Mouse (Mus musculus) spleen, postnatal 36 days (tissue): ENCODE measurements at regions not wholly inside any gene's neighbourhood (a gene's known extent, or its start where the extent isn't known, plus 50 kb on each side); places are given as distances from the start of the nearest gene placed in this dataset.
A peak's percentile ranks its signal among the peaks of the same experiment; 100 is the strongest.

Experiments used
- DNase-seq, 2 experiments: peaks; one replicate each; pipeline ENCODE4 v3.0.0; 2022; ENCODE audit warnings: low spot score in 2 of 2, mixed read lengths in 1 of 2

DNA sequence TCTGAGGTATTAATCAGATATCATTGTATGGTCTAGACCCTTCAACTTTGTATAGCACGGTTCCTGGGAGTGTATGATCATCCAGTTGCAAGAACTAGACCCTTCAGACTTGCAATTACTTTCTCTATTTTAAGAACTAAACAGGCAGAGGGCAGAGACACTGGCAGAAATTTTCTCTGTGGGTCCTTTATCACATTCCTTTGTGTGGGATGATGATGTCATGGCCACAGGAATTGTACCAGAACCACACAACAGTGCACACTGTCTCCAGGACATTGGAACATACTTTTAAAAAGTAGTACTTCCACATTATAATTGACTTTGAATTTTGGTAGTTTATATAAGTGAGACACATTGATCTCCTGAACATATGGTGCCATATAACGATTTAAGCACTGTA, 674.2 kb downstream of the Rfpl4b start:
- no peak for DNase-seq

DNA sequence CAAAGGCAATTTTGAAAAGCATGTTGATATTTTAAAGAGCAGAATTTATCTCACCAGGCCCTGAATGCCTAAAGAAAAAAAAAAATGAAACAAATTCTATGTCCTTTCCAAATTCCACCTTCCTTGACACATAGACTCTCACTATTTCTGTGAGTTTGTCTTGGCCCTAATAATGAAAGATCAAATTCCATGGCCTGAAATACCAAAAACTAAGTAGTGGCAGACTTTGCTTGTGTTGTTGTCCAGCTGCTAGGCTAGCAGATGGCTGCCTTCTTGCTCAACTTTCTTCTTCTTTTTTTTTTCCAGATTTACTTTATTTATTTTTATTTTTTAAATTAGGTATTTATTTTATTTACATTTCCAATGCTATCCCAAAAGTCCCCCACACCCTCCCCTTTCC, 682.4 kb downstream of the Rfpl4b start:
- DNase-seq: no peak

DNA sequence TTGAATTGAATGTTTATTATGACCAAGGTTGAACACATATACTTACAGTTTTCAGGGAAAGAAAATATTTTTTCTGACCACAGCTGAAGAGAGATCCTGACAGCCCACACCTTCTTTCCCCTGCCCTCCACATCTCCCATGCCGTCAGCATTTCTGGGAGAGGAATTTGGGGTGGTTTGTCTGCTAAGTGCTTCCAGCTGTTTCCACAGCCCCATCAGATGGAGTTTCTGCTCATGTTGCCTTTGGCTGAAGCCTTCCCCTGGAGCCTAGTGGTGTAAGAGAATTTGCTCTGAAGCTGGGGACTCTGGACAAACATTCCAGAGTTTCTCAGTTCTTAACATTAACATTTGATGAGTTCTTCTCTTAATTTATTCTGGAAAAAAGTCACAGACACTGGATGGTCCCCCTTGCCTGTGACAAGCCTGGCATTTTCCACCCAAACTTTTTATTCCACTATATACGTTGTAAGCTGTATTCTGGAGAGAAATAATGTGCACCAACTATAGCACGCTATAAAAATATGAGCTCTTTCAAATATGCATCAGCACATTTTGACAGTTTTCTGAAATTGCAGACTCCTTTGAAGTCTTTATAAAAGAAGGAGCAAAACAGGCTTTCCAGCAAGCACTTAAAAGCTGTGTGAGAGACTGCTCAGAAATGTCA, 699.5 kb downstream of the Rfpl4b start:
- no peak for DNase-seq

DNA sequence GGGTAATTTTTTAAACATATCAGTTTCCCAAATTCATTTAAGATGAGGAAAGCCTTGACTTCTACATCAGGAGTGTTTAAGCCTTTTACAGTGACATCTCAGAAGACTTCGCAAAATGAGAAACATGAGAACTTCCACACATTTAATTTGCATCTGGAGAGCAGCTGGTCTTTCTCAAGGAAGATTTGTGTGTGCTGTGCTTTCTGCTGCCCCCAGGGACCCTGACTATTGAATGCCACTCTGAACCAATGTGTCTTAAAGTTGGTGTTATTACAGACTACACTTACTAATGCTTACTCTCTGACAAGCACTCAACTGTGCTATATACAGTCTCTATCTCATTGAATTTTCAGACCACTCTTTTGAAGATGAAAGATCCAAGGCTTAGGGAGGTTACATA, 703.0 kb downstream of the Rfpl4b start:
- DNase-seq: no peak

DNA sequence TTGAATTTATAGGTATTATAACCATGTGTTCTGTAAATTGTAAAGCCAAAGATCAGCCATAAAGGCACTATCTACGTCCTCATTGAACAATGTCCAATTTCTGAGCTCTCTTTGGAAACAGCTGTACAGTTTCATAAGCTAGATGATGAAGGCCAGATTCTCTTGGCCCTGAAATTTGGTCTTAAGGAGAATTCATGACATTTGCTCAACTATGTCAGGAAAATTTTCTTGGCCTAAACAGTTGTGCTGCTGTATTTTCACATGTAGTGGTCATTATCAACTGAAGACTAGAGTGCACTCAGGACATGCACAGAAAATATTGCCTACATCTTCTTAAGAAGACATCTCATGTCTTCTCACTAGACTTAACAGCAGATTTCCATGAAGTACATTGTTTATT, 705.1 kb downstream of the Rfpl4b start:
- no peak for DNase-seq

DNA sequence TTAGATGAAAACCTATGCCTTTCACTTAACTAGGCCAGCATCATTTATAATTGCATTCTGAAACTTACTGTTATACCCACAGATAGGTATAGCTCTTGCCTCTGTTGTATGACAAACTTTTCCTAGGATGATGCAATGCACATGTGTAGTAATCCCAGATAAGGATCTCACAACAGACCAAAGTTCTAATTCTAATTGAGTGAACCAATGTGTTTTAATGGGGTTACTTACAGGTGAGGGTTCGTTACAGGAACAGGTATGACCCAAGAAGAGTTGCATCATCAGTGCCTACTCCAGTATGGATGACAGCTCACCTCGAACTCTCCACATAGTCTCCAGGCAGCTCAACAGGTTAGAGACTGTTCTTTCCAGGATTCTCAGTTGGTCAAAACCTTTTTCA, 707.4 kb downstream of the Rfpl4b start:
- DNase-seq: no peak

DNA sequence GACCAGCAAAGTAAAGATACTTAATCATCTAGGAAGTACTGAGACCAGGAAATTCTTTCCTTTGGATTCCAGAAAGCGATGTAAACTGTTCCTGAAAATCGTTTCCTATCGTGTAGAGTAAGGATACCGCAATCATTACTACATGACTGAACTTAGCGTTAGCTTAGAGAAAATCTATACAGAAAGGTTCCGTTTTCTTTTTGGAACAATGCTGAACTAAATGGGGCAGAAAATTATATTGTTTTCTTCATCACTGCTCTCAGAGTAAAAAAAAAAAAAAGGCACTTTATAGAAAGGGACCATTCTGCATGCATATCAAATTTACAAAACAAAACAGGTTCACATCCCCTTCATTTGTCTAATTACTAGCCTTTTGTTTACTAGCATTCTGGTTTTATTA, 713.0 kb downstream of the Rfpl4b start:
- DNase-seq: no peak

DNA sequence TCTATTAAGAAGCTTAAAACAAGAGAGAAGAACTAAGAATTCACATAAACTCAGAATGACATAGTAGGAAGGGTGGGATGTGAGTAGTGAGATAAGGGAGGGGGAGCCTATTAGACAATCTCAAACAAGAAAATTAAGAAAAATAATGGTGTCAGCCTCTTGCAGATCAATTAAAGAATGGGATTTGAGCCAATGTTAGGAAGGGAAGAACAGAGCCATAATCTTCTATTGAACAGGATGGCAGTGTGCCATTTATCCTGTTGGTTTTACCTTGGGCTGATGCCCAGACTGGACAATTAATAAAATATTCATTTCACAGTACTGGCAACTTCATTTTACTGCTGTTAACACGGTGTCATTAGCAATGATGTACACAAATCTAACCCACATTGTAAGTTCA, 718.0 kb downstream of the Rfpl4b start:
- no peak for DNase-seq

DNA sequence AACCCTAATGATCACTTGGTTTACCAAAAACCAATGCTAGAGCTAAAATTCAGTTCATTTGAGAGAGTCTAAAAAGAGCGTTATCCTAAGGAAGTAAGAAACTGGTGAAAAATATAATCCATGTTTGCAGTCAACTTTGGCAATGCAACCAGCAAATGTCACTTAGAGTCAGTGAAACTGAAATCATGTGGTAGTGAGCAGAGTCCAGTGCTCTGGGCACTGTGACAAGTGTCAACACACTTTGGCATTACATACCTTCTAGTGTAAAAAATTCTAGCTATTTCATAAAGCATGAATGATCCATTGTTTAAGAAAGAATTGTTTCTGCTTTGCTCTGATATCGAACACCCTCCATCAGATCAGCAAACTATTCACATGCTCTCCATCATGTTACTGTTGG, 743.1 kb downstream of the Rfpl4b start:
- no peak for DNase-seq

DNA sequence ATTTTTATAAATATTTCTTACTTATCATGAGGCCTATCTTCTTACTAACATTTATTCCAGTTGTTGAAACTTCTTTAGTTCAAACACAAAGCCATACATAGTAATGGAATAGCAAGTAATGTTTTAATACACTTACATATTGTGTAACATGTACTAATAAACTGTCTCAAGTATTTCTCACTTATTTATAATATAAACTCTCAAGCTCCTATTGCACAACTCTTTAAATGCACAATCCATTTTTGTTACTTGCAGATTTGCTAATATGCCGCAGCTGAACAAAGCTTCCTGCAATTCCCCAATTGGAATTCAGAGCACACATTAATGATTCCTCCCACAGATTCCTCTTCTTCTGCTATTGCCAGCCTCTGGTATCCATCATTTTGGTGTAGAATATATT, 749.2 kb downstream of the Rfpl4b start:
- no peak for DNase-seq

DNA sequence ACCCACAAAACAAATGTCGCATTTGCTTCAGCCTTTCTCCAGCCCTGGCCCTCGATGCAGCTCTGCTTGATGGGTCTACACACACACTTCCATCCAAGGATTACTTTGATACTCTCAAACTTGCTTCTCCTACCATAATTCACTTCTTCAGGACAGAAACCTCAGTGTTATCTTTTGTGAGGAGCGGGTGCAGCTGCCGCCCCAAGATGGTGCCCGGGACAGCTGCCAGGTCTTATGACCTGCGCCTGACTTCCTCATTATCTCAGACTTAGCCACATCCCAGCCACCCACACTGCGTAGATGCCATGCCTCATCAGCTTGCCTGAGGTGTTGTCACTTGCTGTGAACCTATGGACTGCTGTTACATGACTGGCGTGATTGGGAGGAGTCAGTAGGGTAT, 762.5 kb downstream of the Rfpl4b start:
- DNase-seq: no peak

DNA sequence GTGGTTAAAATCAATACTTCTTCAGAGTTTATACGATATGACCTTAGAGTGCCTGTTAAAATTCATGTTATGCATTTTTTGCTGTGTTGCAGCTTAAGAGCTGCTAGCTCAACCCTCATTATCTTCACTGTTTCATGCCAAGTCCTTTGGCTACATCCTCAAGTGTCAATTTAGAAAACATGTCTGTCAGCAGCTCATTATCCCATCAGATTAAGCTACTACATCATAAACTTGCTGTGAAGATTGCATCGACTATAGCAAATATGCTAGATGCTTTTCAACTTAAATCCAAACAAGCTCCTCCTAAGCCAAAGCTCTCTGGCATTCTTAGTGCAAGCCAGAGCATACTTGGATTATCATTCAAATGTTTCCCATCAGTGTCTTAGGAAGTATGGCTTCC, 811.1 kb downstream of the Rfpl4b start:
- no peak for DNase-seq

DNA sequence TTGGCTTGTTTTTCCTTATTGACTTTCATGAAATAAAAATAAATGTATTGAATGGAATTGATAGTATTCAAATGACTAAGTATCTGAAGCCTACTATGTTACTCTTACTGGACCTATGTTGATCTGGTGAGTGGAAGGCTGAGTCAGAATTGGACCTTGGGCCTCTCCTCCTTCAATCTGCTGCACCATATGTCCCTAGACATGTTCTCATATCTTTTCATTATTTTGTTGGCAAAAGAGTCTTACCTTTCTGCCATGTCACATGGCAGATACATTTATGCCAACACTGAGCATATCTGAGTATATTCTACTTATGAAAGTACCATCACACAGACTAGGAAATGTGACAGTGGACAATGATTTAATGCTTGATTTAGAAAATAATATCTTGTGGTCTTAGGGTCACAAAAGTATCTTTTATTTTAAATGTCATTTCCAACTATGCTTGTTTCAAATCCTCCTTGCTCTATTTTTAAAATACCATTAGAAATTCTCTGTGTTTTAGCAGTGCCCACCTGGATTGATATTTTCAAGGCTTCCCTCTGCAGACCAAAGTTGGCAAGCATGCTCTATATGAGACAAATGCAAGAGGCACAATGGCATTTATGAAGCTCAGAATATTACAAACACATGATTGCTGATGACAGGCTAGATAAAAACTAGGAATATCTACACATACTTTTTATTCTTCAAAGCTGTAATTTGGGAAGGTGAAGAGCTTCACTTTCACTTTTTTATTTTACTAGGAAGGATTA, 825.7 kb downstream of the Rfpl4b start:
- no peak for DNase-seq

DNA sequence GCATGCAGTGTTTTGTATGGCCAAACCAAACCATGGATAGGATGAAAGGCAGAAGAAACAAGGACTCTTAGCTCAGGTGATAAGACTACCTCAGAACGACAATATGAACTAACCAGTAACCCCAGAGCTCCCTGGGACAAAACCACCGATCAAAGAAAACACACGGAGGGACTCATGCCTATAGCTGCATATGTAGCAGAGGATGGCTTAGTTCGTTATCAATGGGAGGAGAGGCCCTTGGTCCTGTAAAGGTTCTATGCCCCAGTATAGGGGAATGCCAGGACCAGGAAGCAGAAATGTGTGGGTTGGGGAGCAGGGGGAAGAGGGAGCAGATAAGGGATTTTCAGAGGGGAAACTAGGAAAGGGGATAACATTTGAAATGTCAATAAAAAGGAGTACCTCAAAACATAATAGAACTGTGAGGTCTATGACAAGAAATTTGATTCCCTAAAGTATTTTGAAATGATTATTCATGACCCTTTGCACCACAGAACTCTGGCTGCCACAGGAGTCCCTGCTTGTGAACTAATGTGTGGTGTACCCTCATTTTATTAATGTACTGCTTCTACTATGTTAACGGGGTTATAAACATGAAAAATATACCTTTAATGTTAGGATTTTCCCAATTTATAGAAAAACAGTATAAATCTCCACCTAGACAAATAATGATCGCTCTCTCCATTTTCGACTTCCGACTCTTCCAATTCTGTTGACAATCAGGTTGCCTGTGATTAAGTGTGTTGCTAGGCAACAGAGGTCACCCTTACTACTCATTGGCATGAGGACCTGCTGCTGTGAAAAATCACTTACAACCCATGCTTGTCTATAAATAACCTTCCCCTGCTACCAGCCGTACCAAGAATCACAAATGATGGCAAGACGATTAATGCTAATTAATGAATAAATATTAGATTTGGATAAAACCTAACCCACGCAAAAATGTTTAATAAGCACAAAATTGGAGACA, 833.0 kb downstream of the Rfpl4b start:
- no peak for DNase-seq

DNA sequence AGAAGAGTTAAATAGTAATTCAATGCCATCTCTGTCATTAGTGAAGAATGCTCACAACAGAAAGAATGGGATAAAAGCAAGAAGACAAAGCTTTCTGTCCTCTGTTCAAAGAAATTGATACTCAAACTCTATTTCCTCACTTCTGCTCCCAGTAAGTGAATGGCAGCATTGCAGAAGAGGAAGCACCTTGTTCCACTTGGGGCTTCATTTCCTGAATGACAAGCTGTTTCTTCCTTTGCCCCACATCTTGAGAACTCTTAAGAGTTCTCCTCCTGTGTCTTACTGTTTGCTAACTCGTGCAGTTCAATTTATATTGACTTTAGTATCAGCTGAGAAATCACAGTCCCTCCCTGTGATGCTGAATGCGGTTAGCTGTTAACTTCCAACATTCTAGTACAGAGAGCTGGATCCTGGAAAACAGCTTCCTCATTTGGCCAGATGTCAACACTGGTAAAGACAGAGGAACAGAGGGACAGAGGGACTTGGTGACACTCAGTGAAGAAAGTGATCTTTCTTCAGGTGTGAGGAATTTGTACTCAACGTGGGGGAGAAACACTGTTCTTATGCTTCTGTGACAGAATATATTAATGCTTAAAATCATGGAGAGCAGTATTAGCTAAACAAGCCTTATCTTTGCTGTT, 840.3 kb upstream of the Marcks start:
- peak in 1 of 2 experiments; percentile 4 for DNase-seq

DNA sequence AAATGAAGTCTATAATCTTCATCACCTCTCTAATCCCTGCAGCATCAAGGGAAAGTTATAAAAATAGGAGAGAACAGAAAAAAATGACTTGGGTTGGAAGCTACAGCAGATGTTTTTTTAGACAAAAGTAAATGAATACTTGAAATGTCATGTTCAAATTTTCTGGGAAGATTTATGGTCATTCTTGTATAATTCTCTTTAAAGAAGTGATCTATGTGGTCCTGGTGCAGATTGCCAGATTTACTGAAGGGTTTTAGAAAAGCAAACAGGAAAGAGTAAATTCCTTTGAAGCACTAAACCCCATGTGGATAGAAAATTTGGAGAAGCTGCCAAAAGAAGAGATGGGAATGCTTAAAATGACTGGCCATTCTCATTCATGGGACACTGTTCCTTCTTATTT, 821.3 kb upstream of the Marcks start:
- DNase-seq: no peak

DNA sequence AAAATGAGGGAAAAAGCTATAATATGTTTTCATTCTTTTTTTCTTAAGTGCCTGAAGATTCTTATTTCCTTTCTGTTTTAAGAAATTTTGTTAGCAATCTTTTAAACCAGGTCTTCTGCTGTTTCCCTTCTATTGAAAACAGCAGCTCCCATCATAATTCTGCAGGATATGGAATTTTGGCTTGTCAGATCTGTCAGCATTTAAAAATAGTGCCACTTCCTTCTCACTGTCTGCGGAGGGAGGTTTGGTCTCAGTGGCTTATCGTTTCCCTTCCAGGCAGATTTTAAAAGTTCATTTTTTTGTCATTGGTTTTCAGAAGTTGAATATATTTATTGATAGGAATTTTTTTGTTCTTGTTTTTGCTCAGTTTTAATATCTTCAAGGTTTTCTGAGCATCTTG, 776.1 kb upstream of the Marcks start:
- no peak for DNase-seq

DNA sequence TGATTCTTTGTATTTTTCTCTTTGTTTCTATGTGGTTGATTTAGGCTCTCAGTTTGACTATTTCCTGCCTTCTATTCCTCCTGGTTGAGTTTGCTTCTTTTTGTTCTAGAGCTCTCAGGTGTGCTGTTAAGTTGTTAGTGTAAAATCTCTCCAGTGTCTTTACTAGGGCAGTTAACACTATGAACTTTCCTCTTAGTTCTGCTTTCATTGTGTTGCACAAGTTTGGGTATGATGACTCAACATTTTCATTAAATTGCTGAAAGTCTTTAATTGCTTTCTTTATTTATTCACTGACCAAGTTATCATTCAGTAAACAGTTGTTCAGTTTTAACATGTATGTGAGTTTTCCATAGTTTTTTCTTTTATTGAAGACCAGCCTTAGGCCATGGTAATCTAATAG, 772.9 kb upstream of the Marcks start:
- DNase-seq: no peak

DNA sequence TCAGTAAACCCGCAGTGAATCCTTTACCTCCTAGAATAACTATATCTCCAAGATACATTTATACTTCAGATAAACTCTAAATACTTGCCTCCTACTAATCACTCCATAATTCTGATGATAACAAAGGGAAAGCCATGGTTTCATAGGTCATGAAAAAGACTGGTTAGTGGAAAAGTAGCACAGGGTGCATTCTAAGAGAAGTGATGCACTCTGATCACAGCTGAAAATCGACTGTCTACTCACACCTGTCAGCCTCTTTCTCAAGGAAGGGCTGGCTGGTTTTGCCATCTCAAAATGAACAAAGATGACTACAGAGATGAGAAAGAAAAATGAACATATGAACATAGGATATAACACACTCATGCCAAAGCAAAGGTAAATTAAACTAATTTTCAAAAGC, 769.6 kb upstream of the Marcks start:
- DNase-seq: no peak

DNA sequence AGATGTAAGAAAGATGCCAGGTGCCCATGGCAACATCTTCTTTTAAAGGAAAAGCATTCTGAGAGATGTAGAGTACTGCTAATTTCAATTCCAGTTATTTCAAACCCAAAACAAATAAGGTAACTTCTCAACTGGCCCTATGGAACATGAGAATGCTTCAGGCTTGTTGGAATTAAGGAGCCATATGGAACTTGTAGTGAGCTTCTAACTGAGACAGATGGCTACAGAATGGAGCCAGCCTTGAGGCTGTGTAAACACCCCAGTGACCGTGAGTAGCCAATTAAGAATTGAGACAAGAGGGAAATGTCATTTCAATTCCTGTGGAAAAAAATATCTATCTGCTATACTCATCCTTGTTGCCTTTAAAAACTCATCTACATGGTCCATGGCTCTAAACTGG, 769.0 kb upstream of the Marcks start:
- no peak for DNase-seq

DNA sequence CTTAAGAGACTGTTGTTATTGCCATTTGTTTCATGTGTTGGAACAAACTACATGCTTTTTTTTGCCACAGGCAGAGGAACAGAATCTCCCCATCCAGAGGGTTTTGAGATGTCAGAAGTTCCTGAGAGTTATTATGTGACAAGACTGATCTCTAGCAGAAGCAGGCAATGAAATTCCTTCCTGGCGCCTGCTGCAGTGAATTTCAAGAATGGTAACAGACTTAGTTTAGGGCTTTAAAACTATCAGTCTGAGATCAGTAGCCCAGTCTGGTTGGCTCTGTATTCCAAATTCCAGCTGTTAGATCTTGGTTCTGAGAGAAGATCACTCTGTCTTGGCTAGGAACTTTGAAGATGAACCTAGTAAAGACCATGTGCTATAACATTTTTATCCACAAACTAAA, 749.2 kb upstream of the Marcks start:
- no peak for DNase-seq

DNA sequence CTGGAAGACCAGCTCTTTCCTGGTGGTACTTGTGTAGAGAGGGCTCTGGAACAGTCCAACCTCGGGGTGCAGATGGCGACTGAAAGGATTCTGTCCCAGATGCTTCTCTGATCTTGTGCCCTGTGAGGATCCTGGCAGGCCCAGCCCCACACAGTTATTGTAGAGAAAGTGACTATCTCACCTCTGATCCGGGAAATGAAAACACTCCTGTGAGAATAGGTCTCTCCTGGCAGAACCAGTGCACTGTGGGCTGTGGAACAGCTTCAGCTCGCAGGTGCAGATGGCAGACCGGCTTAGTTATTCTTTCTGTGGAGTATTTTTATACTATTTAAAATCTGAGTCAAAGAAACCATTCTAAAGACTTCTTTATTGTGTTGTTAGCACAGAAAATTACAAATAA, 742.1 kb upstream of the Marcks start:
- no peak for DNase-seq
